Mouse (Mus musculus) stomach, embryonic 16.5 days (tissue): ENCODE measurements around the gene Ermard. TPM values are rescaled to one million over a fixed set of nuclear protein-coding genes. Genes with fewer than 3 reads are reported as not detected.

ENCODE experiments used
- ATAC-seq: fragments of 200-750 bp; cut with Nextera tagmentation; 2 replicates; pipeline ENCODE4 v1.8.0; 2017; ENCODE audit warnings: moderate number of reproducible peaks, moderate TSS enrichment; ENCODE audit not compliant: insufficient read depth, low FRiP score
- H3K27ac ChIP-seq: fragments of 300-500 bp; sonication (generic); 2 replicates; pipeline ENCODE4 v1.5.1; 2014; ENCODE audit warnings: low read length
- H3K27me3 ChIP-seq: fragments of 300-500 bp; sonication (generic); 2 replicates; pipeline ENCODE4 v1.6.1; 2014; ENCODE audit warnings: low read length, control low read depth, mixed read lengths; ENCODE audit not compliant: control insufficient read depth, insufficient read depth
- H3K36me3 ChIP-seq: fragments of 300-500 bp; sonication (generic); 2 replicates; pipeline ENCODE4 v1.6.1; 2014; ENCODE audit warnings: low read length; ENCODE audit not compliant: control insufficient read depth, insufficient read depth
- H3K4me1 ChIP-seq: fragments of 300-500 bp; sonication (generic); 2 replicates; pipeline ENCODE4 v1.6.1; 2014; ENCODE audit warnings: low read length, control low read depth, mixed read lengths; ENCODE audit not compliant: control insufficient read depth, insufficient read depth
- H3K4me2 ChIP-seq: fragments of 300-500 bp; sonication (generic); 2 replicates; pipeline ENCODE4 v1.6.1; 2014; ENCODE audit warnings: low read depth, low read length, mixed read lengths
- H3K4me3 ChIP-seq: fragments of 300-500 bp; sonication (generic); replicated peaks from 2 replicates; pipeline ENCODE4 v1.5.1; 2014; ENCODE audit warnings: mild to moderate bottlenecking, low read length
- H3K9ac ChIP-seq: fragments of 300-500 bp; sonication (generic); 2 replicates; pipeline ENCODE4 v1.6.1; 2014; ENCODE audit warnings: low read length
- H3K9me3 ChIP-seq: fragments of 300-500 bp; sonication (generic); replicated peaks from 2 replicates; pipeline ENCODE4 v1.6.1; 2016; ENCODE audit warnings: low read length, control low read depth; ENCODE audit not compliant: control insufficient read depth
- WGBS: fragments of 180-500 bp; shearing (Covaris S2); extraction: QIAGEN DNeasy Blood & Tissue Kit; methylation state at CpG from one replicate; pipeline ENCODE4 v1.1.7; 2014; 5-methylcytosine and 5-hydroxymethylcytosine counted together
- polyA plus RNA-seq: library from polyadenylated mRNA; unstranded; fragments of >200 nt; fragmentation: Nextera tagmentation; extraction: Ambion mirVana; gene quantifications from 2 replicates; pipeline ENCODE4 v1.2.1, GENCODE M21; 2015

Ermard gene
- polyA plus RNA-seq, 1 experiment from 2014 or later = 72.4 TPM

DNA sequence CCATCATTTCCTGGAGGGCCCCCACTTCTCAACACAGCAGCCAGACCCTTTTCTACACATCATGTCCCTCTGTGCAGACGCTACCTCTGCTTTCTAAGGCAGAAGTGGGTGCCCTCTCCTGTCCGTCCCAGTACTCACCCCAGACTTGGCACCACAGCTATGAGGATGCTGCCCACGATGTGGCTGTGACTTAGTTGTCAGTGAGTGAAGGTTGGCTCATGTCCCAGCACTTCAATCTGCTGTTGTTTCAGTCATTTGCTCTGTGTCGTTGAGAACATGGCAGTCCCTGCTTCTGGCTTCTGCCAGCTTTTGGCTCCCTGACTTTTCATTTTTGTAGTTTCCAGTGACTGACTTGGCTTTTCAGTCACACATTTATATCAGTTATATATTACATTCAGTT is 14.9 kb downstream of the Ermard start:
- H3K4me3 ChIP-seq = no peak overlapping the region
- no peaks in the 10 kb centered on the region for H3K36me3 ChIP-seq
- no peak overlapping the region for H3K27ac ChIP-seq
- H3K9me3 ChIP-seq = no peaks in the 10 kb centered on the region
- WGBS = 83% methylated on average over 4 of the region's 4 CpGs
- H3K27me3 ChIP-seq = no peaks in the 10 kb centered on the region
- H3K4me2 ChIP-seq = no peak overlapping the region
- H3K4me1 ChIP-seq = no peaks in the 10 kb centered on the region
- no peak for ATAC-seq
- no peak overlapping the region for H3K9ac ChIP-seq

DNA sequence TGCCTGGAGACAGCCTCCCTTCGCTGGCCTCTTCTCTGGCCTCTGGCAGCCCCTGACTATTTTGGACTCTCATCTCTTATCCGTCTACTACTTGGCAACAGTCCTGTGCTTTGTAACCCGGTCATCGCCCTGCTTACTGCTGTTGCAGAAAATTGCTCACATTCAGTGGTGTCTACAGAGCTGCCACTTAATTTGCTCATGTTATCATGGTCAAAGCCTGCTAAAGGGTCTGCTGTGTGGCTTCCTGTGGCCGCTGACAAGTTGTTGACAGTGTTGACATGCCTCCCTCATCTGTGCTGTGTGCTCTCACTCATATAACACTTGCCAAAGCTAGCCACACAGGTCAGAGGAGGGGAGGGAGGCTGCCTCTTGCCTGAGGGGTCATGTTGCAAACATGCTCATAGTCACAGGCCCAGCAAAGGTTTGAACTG is 17.2 kb downstream of the Ermard start:
- WGBS = 82% methylated on average over 5 of the region's 5 CpGs
- Histone ChIP-seq H3K4me1 (no peaks in the 10 kb centered on the region), H3K4me2 (no peak overlapping the region), H3K4me3 (no peak overlapping the region), H3K36me3 (0 out of 2 replicates have a peak, but pooled peaks cover 4% of the 10 kb centered on the region), H3K27me3 (no peaks in the 10 kb centered on the region), H3K27ac (no peak overlapping the region), H3K9me3 (no peaks in the 10 kb centered on the region), H3K9ac (no peak overlapping the region)
- ATAC-seq = no peak

DNA sequence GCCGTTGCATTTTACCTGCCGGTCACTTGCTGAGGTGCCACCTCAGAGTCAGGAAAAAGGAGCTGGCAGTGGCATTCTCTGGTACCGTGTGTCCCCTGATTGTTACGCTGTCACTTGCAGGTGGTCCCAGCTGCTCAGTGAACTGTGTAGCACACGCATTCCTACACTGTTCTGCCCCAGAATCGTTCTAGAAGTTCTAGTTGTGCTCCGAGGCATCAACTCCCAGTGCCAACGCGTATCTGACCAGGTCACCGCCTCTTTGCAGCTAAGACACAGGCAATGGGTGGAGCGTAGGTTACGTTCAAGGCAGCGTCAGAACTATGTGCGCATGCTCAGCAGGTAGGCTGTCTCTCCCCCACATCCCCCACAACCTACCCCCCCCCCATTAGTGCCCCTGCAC is 18.6 kb downstream of the Ermard start:
- Histone ChIP-seq H3K27me3 (no peaks in the 10 kb centered on the region), H3K4me2 (no peak overlapping the region), H3K4me1 (no peaks in the 10 kb centered on the region), H3K4me3 (no peak overlapping the region), H3K27ac (no peak overlapping the region), H3K9ac (no peak overlapping the region), H3K36me3 (0 out of 2 replicates have a peak, but pooled peaks cover 4% of the 10 kb centered on the region), H3K9me3 (no peaks in the 10 kb centered on the region)
- 93% methylated on average over 14 of the region's 14 CpGs for WGBS
- no peak for ATAC-seq

DNA sequence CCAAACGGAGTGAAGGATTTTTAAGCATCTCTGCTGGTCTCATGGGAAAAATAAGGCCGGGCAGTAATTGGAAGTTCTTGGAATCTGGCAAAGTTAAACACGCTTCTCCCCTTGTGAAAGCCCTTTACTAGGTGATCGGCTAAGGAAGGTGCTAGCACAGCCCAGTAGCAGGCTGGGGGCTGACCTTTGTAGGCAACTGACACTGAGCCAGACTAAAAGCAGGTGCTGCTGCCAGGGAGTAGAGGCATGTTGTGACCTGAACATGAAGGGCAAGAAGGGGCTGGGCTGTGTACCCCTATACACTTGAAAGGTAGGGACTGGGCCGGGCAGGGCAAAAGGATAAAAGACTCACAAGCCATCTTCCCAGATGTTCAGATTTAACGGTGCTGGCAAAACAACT is 19.3 kb downstream of the Ermard start:
- no peak overlapping the region for H3K4me2 ChIP-seq
- no peak overlapping the region for H3K9ac ChIP-seq
- H3K36me3 ChIP-seq = 0 out of 2 replicates have a peak, but pooled peaks cover 4% of the 10 kb centered on the region
- no peak overlapping the region for H3K27ac ChIP-seq
- no peaks in the 10 kb centered on the region for H3K4me1 ChIP-seq
- no peak overlapping the region for H3K4me3 ChIP-seq
- H3K27me3 ChIP-seq = no peaks in the 10 kb centered on the region
- no peaks in the 10 kb centered on the region for H3K9me3 ChIP-seq
- WGBS = 89% methylated on average over 6 of the region's 6 CpGs
- ATAC-seq = no peak

DNA sequence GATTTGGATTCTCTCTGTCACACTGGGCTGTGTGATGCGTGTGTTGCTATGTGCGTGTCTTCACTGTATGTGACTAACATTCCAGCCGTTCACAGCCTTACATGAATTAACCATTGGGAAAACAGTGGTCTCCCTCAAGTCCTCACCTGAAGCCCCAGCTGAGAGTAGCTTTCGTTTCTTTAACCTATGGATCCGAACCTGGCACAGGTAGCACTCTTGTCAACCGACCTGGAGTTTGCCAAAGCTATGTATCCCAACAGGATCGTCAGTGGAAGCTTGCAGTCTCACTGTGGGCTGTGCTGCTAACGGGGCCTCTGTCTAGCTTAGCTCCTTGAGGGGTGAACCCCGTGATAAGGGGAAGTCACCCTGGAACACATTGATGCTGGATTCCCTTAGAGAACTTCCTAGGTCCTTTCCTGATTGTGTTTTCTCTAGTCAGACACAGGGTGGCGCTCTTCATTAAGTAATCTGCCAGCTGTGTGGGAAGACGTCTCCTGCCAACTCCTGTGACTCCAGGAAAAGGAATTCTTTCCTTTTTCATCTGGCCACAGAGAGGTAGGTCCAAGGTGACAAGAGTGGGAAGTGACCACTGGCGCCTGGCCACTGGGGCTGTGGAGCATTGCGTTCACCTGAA is 24.5 kb downstream of the Ermard start:
- peaks cover 6% of the 10 kb centered on the region; the same call in 1 of the 2 replicates for H3K4me1 ChIP-seq
- WGBS = 40% methylated on average over 13 of the region's 13 CpGs
- peak; percentile 52 for ATAC-seq

DNA sequence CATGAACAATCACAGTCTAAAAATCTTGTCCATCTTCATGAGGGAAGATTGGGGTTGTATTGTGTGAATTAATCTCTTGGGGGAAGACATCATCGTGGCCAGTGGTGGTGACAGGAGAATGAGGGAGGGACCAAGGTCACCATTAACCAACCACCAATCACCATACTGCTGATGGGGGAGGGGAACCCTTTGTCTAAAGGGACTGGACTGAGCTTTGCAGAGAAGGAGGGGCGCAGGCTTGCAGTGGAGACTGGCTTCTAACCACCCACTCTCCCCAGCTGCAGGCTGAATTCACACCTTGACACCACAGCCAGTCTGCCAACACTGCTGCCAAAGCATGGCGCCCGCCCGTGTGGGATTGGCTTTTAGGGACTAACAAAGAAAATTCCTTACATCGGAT is 25.1 kb downstream of the Ermard start:
- H3K4me3 ChIP-seq = no peak overlapping the region
- no peak overlapping the region for H3K9ac ChIP-seq
- 45% methylated on average over 6 of the region's 6 CpGs for WGBS

More for the DNA sequence above, 24.5 kb downstream of the Ermard start:
- Histone ChIP-seq H3K36me3 (0 out of 2 replicates have a peak, but pooled peaks cover 4% of the 10 kb centered on the region), H3K9ac (no peak overlapping the region), H3K4me2 (peak overlapping the region; percentile 25; the same call in 1 of the 2 replicates), H3K27ac (no peak overlapping the region), H3K9me3 (no peaks in the 10 kb centered on the region), H3K27me3 (no peaks in the 10 kb centered on the region), H3K4me3 (no peak overlapping the region)

DNA sequence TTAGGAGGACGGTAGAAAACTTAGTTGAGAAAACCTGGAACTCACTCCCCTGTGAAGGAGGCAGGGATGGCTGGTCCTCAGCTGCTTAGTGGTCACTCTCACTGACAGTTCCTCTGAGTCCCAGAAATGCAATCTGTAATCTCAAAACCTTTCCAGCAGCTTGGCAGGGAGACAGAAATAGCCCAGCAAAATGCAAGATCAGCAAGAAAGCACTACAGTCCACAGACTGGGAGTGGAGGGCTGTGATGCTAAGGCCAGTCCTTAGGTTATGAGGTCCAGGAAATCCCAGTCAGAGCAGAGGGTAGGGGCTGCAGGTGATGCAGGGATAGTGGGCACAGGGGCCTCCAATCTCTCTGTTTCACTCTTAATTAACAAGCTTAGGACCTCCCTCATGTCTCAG is 25.9 kb downstream of the Ermard start:
- Histone ChIP-seq H3K4me1 (peaks cover 6% of the 10 kb centered on the region; the same call in 1 of the 2 replicates), H3K9ac (no peak overlapping the region), H3K9me3 (no peaks in the 10 kb centered on the region), H3K27ac (no peak overlapping the region), H3K4me3 (no peak overlapping the region), H3K4me2 (no peak overlapping the region), H3K36me3 (0 out of 2 replicates have a peak, but pooled peaks cover 4% of the 10 kb centered on the region), H3K27me3 (no peaks in the 10 kb centered on the region)
- no peak for ATAC-seq
- WGBS = 75% methylated on average over 1 of the region's 1 CpGs

More for the DNA sequence above, 25.1 kb downstream of the Ermard start:
- peak; percentile 49; the same call in 1 of the 2 replicates for ATAC-seq
- H3K36me3 ChIP-seq = 0 out of 2 replicates have a peak, but pooled peaks cover 4% of the 10 kb centered on the region
- H3K4me2 ChIP-seq = peak overlapping the region; percentile 25; the same call in 1 of the 2 replicates
- no peaks in the 10 kb centered on the region for H3K27me3 ChIP-seq
- no peaks in the 10 kb centered on the region for H3K9me3 ChIP-seq
- peaks cover 6% of the 10 kb centered on the region; the same call in 1 of the 2 replicates for H3K4me1 ChIP-seq
- H3K27ac ChIP-seq = no peak overlapping the region

DNA sequence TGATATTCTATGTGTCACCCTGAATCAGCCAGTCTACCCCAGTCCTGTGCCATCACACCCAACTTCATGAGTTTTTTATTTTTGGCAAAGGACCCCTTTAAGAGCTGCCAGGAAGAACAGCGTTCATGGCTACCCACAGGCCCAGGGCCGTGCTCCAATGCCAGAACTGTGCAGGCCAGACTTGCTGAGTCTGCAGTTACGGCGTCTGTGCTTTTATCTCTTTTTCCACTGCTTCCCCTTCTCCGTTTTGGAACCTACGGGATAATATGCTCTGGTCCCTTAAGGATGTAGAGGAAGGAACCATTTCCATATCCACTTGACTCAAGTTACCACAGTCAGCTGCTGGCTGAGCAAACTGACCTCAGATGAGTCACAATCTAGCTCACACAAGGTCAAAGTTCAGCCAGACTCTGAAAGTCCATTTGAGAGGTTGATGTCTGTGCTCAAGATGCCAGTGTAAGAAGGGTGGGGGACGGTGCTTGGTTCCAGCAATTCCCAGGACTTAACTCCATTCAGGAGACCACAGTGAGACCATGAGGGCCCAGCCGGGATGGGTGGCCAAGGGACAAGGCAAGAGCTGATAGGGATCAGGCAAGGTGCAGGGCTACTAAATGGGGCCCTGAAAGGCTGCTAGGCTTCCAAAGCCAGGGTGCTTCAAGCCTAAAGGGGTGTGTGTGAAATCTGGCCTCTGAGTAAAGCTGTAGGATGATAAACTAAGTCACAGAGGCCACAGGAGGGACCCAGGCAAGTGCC is 27.2 kb downstream of the Ermard start:
- no peak overlapping the region for H3K4me3 ChIP-seq
- no peak overlapping the region for H3K4me2 ChIP-seq
- H3K9me3 ChIP-seq = no peaks in the 10 kb centered on the region
- 62% methylated on average over 8 of the region's 8 CpGs for WGBS
- H3K4me1 ChIP-seq = peaks cover 6% of the 10 kb centered on the region; the same call in 1 of the 2 replicates
- H3K9ac ChIP-seq = no peak overlapping the region
- no peak overlapping the region for H3K27ac ChIP-seq
- no peak; the same call in 1 of the 2 replicates for ATAC-seq
- no peaks in the 10 kb centered on the region for H3K36me3 ChIP-seq
- H3K27me3 ChIP-seq = no peaks in the 10 kb centered on the region

DNA sequence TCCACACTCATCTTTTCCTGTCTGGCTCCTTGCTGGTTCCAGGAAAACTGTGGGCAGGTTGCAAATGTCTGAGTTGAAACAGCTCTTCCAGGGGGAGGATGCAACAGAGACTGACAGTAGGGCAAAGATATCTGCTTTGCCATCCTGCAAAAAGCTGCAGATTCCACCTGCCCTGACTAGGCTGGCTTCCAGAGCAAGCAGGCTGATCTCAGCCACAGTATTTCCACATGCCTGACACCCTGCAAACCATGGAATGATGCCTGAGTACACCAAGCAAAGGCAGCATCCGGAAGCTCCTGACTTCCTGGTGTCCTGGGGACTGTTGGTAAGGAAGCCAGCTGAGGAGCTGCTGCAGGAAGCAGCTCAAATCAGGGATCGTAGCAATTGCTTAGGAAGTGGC is 28.1 kb downstream of the Ermard start:
- ATAC-seq = no peak
- Histone ChIP-seq H3K9me3 (no peaks in the 10 kb centered on the region), H3K9ac (no peak overlapping the region), H3K4me2 (no peak overlapping the region), H3K27me3 (no peaks in the 10 kb centered on the region), H3K27ac (no peak overlapping the region), H3K4me1 (peaks cover 6% of the 10 kb centered on the region; the same call in 1 of the 2 replicates), H3K36me3 (no peaks in the 10 kb centered on the region), H3K4me3 (no peak overlapping the region)
- WGBS = 53% methylated on average over 2 of the region's 2 CpGs
